Mouse (Mus musculus) stomach, embryonic 15.5 days (tissue): ENCODE results near the gene Wnk2. TPM values are rescaled to one million over a fixed set of nuclear protein-coding genes. Genes with fewer than 3 reads are reported as not detected.
"Not testable (repeated sequence)": the region's sequence is repeated elsewhere in the genome, so short reads cannot be mapped to it uniquely, and the experiment has no call there.

ENCODE experiments used
- ATAC-seq: fragments of 200-750 bp; cut with Nextera tagmentation; 2 replicates; pipeline ENCODE4 v1.8.0; 2017; ENCODE audit warnings: low read depth, moderate number of reproducible peaks, moderate TSS enrichment; ENCODE audit not compliant: insufficient read depth, low FRiP score
- H3K27ac ChIP-seq: fragments of 300-500 bp; sonication (generic); 2 replicates; pipeline ENCODE4 v1.5.1; 2015; ENCODE audit warnings: mild to moderate bottlenecking, inconsistent platforms
- H3K27me3 ChIP-seq: fragments of 300-500 bp; sonication (generic); replicated peaks from 2 replicates; pipeline ENCODE4 v1.6.1; 2015; ENCODE audit warnings: inconsistent platforms
- H3K36me3 ChIP-seq: fragments of 300-500 bp; sonication (generic); 2 replicates; pipeline ENCODE4 v1.6.1; 2015; ENCODE audit warnings: inconsistent platforms
- H3K4me1 ChIP-seq: fragments of 300-500 bp; sonication (generic); 2 replicates; pipeline ENCODE4 v1.6.1; 2015; ENCODE audit warnings: inconsistent platforms
- H3K4me2 ChIP-seq: fragments of 300-500 bp; sonication (generic); 2 replicates; pipeline ENCODE4 v1.6.1; 2015; ENCODE audit warnings: mild to moderate bottlenecking, inconsistent platforms
- H3K4me3 ChIP-seq: fragments of 300-500 bp; sonication (generic); replicated peaks from 2 replicates; pipeline ENCODE4 v1.5.1; 2015; ENCODE audit warnings: inconsistent platforms
- H3K9ac ChIP-seq: fragments of 300-500 bp; sonication (generic); 2 replicates; pipeline ENCODE4 v1.6.1; 2015; ENCODE audit warnings: inconsistent platforms
- H3K9me3 ChIP-seq: fragments of 300-500 bp; sonication (generic); 2 replicates; pipeline ENCODE4 v1.6.1; 2016; ENCODE audit warnings: inconsistent platforms
- WGBS: fragments of 180-500 bp; shearing (Covaris S2); methylation state at CpG from one replicate; pipeline ENCODE4 v1.1.7; 2015; 5-methylcytosine and 5-hydroxymethylcytosine counted together
- polyA plus RNA-seq: library from polyadenylated mRNA; unstranded; fragments of >200 nt; fragmentation: Nextera tagmentation; extraction: Ambion mirVana; gene quantifications from 2 replicates; pipeline ENCODE4 v1.2.1, GENCODE M21; 2015

Gene Wnk2
- polyA plus RNA-seq, 1 experiment from 2014 or later = 3.3 TPM

GRCm38 (mm10) chr13:49056304-49056703 is 91.5 kb downstream of the Wnk2 start:
- Histone ChIP-seq H3K4me2 (no peak overlapping the region), H3K36me3 (no peaks in the 10 kb centered on the region), H3K9ac (no peak overlapping the region), H3K9me3 (no peaks in the 10 kb centered on the region), H3K27me3 (no peaks in the 10 kb centered on the region), H3K27ac (no peak overlapping the region), H3K4me3 (no peak overlapping the region), H3K4me1 (no peaks in the 10 kb centered on the region)
- 92% methylated on average over 4 of the region's 4 CpGs for WGBS
- no peak for ATAC-seq

- not testable (repeated sequence) for H3K4me3 ChIP-seq, H3K4me1 ChIP-seq, H3K9me3 ChIP-seq, H3K4me2 ChIP-seq, H3K36me3 ChIP-seq, H3K27me3 ChIP-seq, H3K27ac ChIP-seq, ATAC-seq, H3K9ac ChIP-seq
Observed at GRCm38 (mm10) chr13:49054753-49055152, 93.1 kb downstream of the Wnk2 start.

- no peaks in the 10 kb centered on the region for H3K9me3 ChIP-seq
- H3K27ac ChIP-seq = no peak overlapping the region
- no peaks in the 10 kb centered on the region for H3K27me3 ChIP-seq
- no peak for ATAC-seq
- 76% methylated on average over 2 of the region's 2 CpGs for WGBS
- no peaks in the 10 kb centered on the region for H3K4me1 ChIP-seq
- H3K4me3 ChIP-seq = no peak overlapping the region
- no peak overlapping the region for H3K9ac ChIP-seq
- no peaks in the 10 kb centered on the region for H3K36me3 ChIP-seq
- no peak overlapping the region for H3K4me2 ChIP-seq
Observed at GRCm38 (mm10) chr13:49053333-49053732, 94.5 kb downstream of the Wnk2 start.

- H3K27me3 ChIP-seq = no peaks in the 10 kb centered on the region
- H3K9ac ChIP-seq = no peak overlapping the region
- no peak overlapping the region for H3K4me3 ChIP-seq
- 42% methylated on average over 9 of the region's 9 CpGs for WGBS
- no peaks in the 10 kb centered on the region for H3K9me3 ChIP-seq
- H3K27ac ChIP-seq = no peak overlapping the region
- no peak for ATAC-seq
- no peaks in the 10 kb centered on the region for H3K4me1 ChIP-seq
- no peaks in the 10 kb centered on the region for H3K36me3 ChIP-seq
- H3K4me2 ChIP-seq = no peak overlapping the region
Observed at GRCm38 (mm10) chr13:49052512-49052911, 95.3 kb downstream of the Wnk2 start.

- Histone ChIP-seq H3K4me3 (no peak overlapping the region), H3K27me3 (no peaks in the 10 kb centered on the region), H3K27ac (no peak overlapping the region), H3K36me3 (no peaks in the 10 kb centered on the region), H3K9me3 (no peaks in the 10 kb centered on the region), H3K9ac (no peak overlapping the region), H3K4me1 (no peaks in the 10 kb centered on the region), H3K4me2 (no peak overlapping the region)
- ATAC-seq = no peak
- WGBS = 89% methylated on average over 1 of the region's 1 CpGs
Observed at GRCm38 (mm10) chr13:49047393-49047792, 100.4 kb downstream of the Wnk2 start.

GRCm38 (mm10) chr13:49044145-49044561 is 103.7 kb downstream of the Wnk2 start:
- H3K4me2 ChIP-seq = no peak overlapping the region
- no peak overlapping the region for H3K27ac ChIP-seq
- no peaks in the 10 kb centered on the region for H3K27me3 ChIP-seq
- no peaks in the 10 kb centered on the region for H3K36me3 ChIP-seq
- WGBS = 71% methylated on average over 10 of the region's 10 CpGs
- no peak for ATAC-seq
- H3K9me3 ChIP-seq = no peaks in the 10 kb centered on the region
- no peak overlapping the region for H3K9ac ChIP-seq
- no peaks in the 10 kb centered on the region for H3K4me1 ChIP-seq
- H3K4me3 ChIP-seq = no peak overlapping the region

- no peaks in the 10 kb centered on the region for H3K36me3 ChIP-seq
- peaks cover 2% of the 10 kb centered on the region; the same call in 1 of the 2 replicates for H3K4me1 ChIP-seq
- H3K4me2 ChIP-seq = no peak overlapping the region
- WGBS = 93% methylated on average over 15 of the region's 15 CpGs
- H3K4me3 ChIP-seq = no peak overlapping the region
- H3K9ac ChIP-seq = no peak overlapping the region
- no peak for ATAC-seq
- no peaks in the 10 kb centered on the region for H3K9me3 ChIP-seq
- H3K27ac ChIP-seq = no peak overlapping the region
- no peaks in the 10 kb centered on the region for H3K27me3 ChIP-seq
Observed at GRCm38 (mm10) chr13:49042371-49042770, 105.4 kb downstream of the Wnk2 start.

GRCm38 (mm10) chr13:49036928-49037574 is 110.8 kb downstream of the Wnk2 start:
- ATAC-seq = 0 out of 2 replicates have a peak, but pooled peaks have one; percentile 14
- Histone ChIP-seq H3K36me3 (no peaks in the 10 kb centered on the region), H3K4me2 (no peak overlapping the region), H3K4me3 (no peak overlapping the region), H3K27me3 (no peaks in the 10 kb centered on the region), H3K9me3 (no peaks in the 10 kb centered on the region), H3K4me1 (peaks cover 2% of the 10 kb centered on the region; the same call in 1 of the 2 replicates), H3K27ac (no peak overlapping the region), H3K9ac (no peak overlapping the region)
- WGBS = 62% methylated on average over 7 of the region's 7 CpGs

GRCm38 (mm10) chr13:49036436-49036835 is 111.4 kb downstream of the Wnk2 start:
- no peaks in the 10 kb centered on the region for H3K36me3 ChIP-seq
- 83% methylated on average over 4 of the region's 4 CpGs for WGBS
- H3K27me3 ChIP-seq = no peaks in the 10 kb centered on the region
- H3K27ac ChIP-seq = no peak overlapping the region
- ATAC-seq = 0 out of 2 replicates have a peak, but pooled peaks have one; percentile 14
- no peaks in the 10 kb centered on the region for H3K9me3 ChIP-seq
- H3K4me1 ChIP-seq = peaks cover 2% of the 10 kb centered on the region; the same call in 1 of the 2 replicates
- H3K4me3 ChIP-seq = no peak overlapping the region
- H3K9ac ChIP-seq = no peak overlapping the region
- H3K4me2 ChIP-seq = no peak overlapping the region

- Histone ChIP-seq H3K9me3 (no peaks in the 10 kb centered on the region), H3K4me2 (no peak overlapping the region), H3K27ac (no peak overlapping the region), H3K9ac (no peak overlapping the region), H3K27me3 (no peaks in the 10 kb centered on the region), H3K36me3 (no peaks in the 10 kb centered on the region), H3K4me1 (no peaks in the 10 kb centered on the region), H3K4me3 (no peak overlapping the region)
- ATAC-seq = no peak
- WGBS = 64% methylated on average over 2 of the region's 2 CpGs
Observed at GRCm38 (mm10) chr13:49031029-49031428, 116.8 kb downstream of the Wnk2 start.

GRCm38 (mm10) chr13:49028757-49029539 is 118.9 kb downstream of the Wnk2 start:
- Histone ChIP-seq H3K27ac (no peak overlapping the region), H3K36me3 (no peaks in the 10 kb centered on the region), H3K4me1 (0 out of 2 replicates have a peak, but pooled peaks cover 6% of the 10 kb centered on the region), H3K4me3 (no peak overlapping the region), H3K27me3 (no peaks in the 10 kb centered on the region), H3K9ac (no peak overlapping the region), H3K4me2 (no peak overlapping the region), H3K9me3 (no peaks in the 10 kb centered on the region)
- WGBS = 48% methylated on average over 8 of the region's 8 CpGs
- ATAC-seq = no peak

GRCm38 (mm10) chr13:49027057-49027456 is 120.8 kb downstream of the Wnk2 start:
- H3K36me3 ChIP-seq = no peaks in the 10 kb centered on the region
- 0 out of 2 replicates have a peak, but pooled peaks cover 6% of the 10 kb centered on the region for H3K4me1 ChIP-seq
- no peak overlapping the region for H3K9ac ChIP-seq
- no peak overlapping the region for H3K27ac ChIP-seq
- no peak for ATAC-seq
- no peaks in the 10 kb centered on the region for H3K9me3 ChIP-seq
- H3K4me3 ChIP-seq = no peak overlapping the region
- 78% methylated on average over 8 of the region's 8 CpGs for WGBS
- H3K27me3 ChIP-seq = no peaks in the 10 kb centered on the region
- H3K4me2 ChIP-seq = no peak overlapping the region
